8 mouse cellular contexts compared by ENCODE assay signal in the genomic region with DNA sequence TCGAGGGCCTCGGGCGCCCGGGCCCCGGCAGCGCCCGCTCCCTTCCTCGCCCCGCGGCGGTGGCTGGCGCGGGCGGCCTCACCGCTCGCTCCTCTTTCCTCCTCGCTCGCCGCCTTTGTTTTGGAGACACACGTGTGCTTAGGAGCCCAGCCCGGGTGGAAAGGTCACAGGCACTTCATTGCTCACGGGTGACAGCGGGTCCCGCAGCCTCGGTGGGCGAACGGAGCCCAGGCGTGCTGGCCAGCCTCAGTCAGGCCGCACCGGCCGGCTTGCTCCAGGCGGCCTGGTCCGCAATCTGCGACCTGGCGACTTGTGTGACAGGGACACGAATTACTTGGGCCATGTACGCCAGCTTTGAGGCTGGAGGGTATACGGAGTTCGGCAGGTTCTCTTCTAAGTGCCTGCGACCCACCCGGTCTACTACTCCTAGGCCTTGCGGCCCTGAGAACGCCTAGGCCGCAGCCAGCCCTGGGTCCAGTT. TPM values are rescaled to one million over a fixed set of nuclear protein-coding genes. Genes with fewer than 3 reads are reported as not detected.
DNase-seq lines count a peak whose midpoint lies in the region; ATAC-seq lines count a peak whose summit lies in the region.

No protein-coding gene starts in this region.

- no peaks in the 10 kb centered on the region for H3K9me3 ChIP-seq in kidney, embryonic 14.5 days (ENCODE audit: control insufficient read depth, low read length)
- no peaks in the 10 kb centered on the region for H3K9me3 ChIP-seq in hindbrain, embryonic 16.5 days (ENCODE audit: control insufficient read depth, low read length)
- H3K9me3 ChIP-seq in neural tube, embryonic 12.5 days: no peaks in the 10 kb centered on the region

- no peak for ATAC-seq in kidney, embryonic 14.5 days (ENCODE audit: low FRiP score, low TSS enrichment)
- 0 out of 2 replicates have a peak, but pooled peaks have one; percentile 19 for ATAC-seq in hindbrain, embryonic 16.5 days
- ATAC-seq in neural tube, embryonic 12.5 days (ENCODE audit: low FRiP score, low read depth): no peak

- H3K4me3 ChIP-seq in kidney, embryonic 14.5 days (ENCODE audit: low read length): peak overlapping the region; percentile 80
- peak overlapping the region; percentile 52 for H3K4me3 ChIP-seq in brown adipose tissue, adult 24 weeks (ENCODE audit: insufficient read depth, low read depth, low read length)
- H3K4me3 ChIP-seq in hindbrain, embryonic 16.5 days (ENCODE audit: low read length): peak overlapping the region; percentile 35
- H3K4me3 ChIP-seq in neural tube, embryonic 12.5 days: peak overlapping the region; percentile 38

- no peaks in the 10 kb centered on the region for H3K27me3 ChIP-seq in kidney, embryonic 14.5 days (ENCODE audit: control insufficient read depth, insufficient read depth, low read length)
- H3K27me3 ChIP-seq in hindbrain, embryonic 16.5 days (replicated peaks; ENCODE audit: control insufficient read depth, insufficient read depth, low read length): peaks cover 65% of the 10 kb centered on the region
- peaks cover 89% of the 10 kb centered on the region for H3K27me3 ChIP-seq in neural tube, embryonic 12.5 days (replicated peaks)

- peak overlapping the region; percentile 90 for H3K9ac ChIP-seq in kidney, embryonic 14.5 days (ENCODE audit: low read depth, low read length)
- H3K9ac ChIP-seq in hindbrain, embryonic 16.5 days (ENCODE audit: low read depth, low read length): peak overlapping the region; percentile 45
- peak overlapping the region; percentile 67 for H3K9ac ChIP-seq in neural tube, embryonic 12.5 days

- H3K4me2 ChIP-seq in kidney, embryonic 14.5 days (replicated peaks; ENCODE audit: low read depth, low read length): peak overlapping the region; percentile 79
- peak overlapping the region; percentile 45 for H3K4me2 ChIP-seq in hindbrain, embryonic 16.5 days (ENCODE audit: low read length)
- H3K4me2 ChIP-seq in neural tube, embryonic 12.5 days (replicated peaks): peak overlapping the region; percentile 51

- DNase-seq in kidney, adult 11 months: no peak
- no peak for DNase-seq in frontal cortex, postnatal 25 days (ENCODE audit: low spot score in 2 of 2)
- DNase-seq in ovary, postnatal 36 days (ENCODE audit: low spot score): no peak
- no peak for DNase-seq in urinary bladder, postnatal 25 days (ENCODE audit: low spot score)

- 4% methylated on average over 43 of the region's 44 CpGs for WGBS in kidney, embryonic 14.5 days
- 5% methylated on average over 43 of the region's 44 CpGs for WGBS in hindbrain, embryonic 16.5 days
- WGBS in neural tube, embryonic 12.5 days: 3% methylated on average over 44 of the region's 44 CpGs

- peaks cover 28% of the 10 kb centered on the region for H3K4me1 ChIP-seq in kidney, embryonic 14.5 days (ENCODE audit: control insufficient read depth, insufficient read depth, low read length)
- H3K4me1 ChIP-seq in brown adipose tissue, adult 24 weeks (ENCODE audit: control insufficient read depth, insufficient read depth, insufficient read length, low read length): no peaks in the 10 kb centered on the region
- H3K4me1 ChIP-seq in hindbrain, embryonic 16.5 days (ENCODE audit: control insufficient read depth, insufficient read depth, low read depth, low read length): peaks cover 22% of the 10 kb centered on the region
- H3K4me1 ChIP-seq in neural tube, embryonic 12.5 days: peaks cover 23% of the 10 kb centered on the region

- peaks cover 10% of the 10 kb centered on the region; the same call in 1 of the 2 replicates for H3K36me3 ChIP-seq in kidney, embryonic 14.5 days (ENCODE audit: control insufficient read depth, insufficient read depth, low read length)
- H3K36me3 ChIP-seq in hindbrain, embryonic 16.5 days (ENCODE audit: control insufficient read depth, insufficient read depth, low read length): no peaks in the 10 kb centered on the region
- no peaks in the 10 kb centered on the region for H3K36me3 ChIP-seq in neural tube, embryonic 12.5 days

- H3K27ac ChIP-seq in kidney, embryonic 14.5 days (ENCODE audit: low read depth, low read length): peak overlapping the region; percentile 87
- H3K27ac ChIP-seq in brown adipose tissue, adult 24 weeks (replicated peaks; ENCODE audit: low read depth, low read length): no peak overlapping the region
- H3K27ac ChIP-seq in hindbrain, embryonic 16.5 days (ENCODE audit: low read depth, low read length): peak overlapping the region; percentile 34; the same call in 1 of the 2 replicates
- H3K27ac ChIP-seq in neural tube, embryonic 12.5 days: no peak overlapping the region

RNA-seq across cellular contexts. Expression of a gene that starts 5.1 kb away (rescaled TPM):
- polyA plus RNA-seq in kidney, embryonic 14.5 days (2014; fragmentation: Nextera tagmentation; extraction: Ambion mirVana): 9.9 and 12.3 TPM in 2 replicates
- polyA plus RNA-seq in brown adipose tissue, adult 24 weeks (2012; ENCODE audit: insufficient read depth, insufficient read length, missing spikeins): 0.24 and 0.46 TPM in 2 replicates
- polyA plus RNA-seq in hindbrain, embryonic 16.5 days (2015; fragmentation: Nextera tagmentation; extraction: Ambion mirVana): 0.63 and 0.84 TPM in 2 replicates
- polyA plus RNA-seq in neural tube, embryonic 12.5 days (2016; fragmentation: Nextera tagmentation; extraction: Ambion mirVana): 6.9 and 7.7 TPM in 2 replicates

Comparison
In these comparisons a context has a peak if more than half of its experiments do, and no peak if none do; other contexts are left out.
1. H3K27ac ChIP-seq: peak in kidney, embryonic 14.5 days (single experiment) and hindbrain, embryonic 16.5 days (single experiment); none in brown adipose tissue, adult 24 weeks (single experiment) and neural tube, embryonic 12.5 days (single experiment).
2. Peak in every context shown above with its lines, with median percentiles within 50 percentile points of each other: H3K4me2 ChIP-seq, H3K4me3 ChIP-seq and H3K9ac ChIP-seq.